Comparison of ENCODE assay signal across 10 mouse cellular contexts in genomic region chr5:121115391-121116157, GRCm38 (mm10).
DNase-seq lines count a peak whose midpoint lies in the region; ATAC-seq lines count a peak whose summit lies in the region.
"Had no signal": no experiment of that assay in that cellular context is flagged by ENCODE, and none has a peak within 500 bp of the region (broad histone marks: within the 10 kb centered on the region; RNA-seq: fewer than 3 reads in every experiment).

No protein-coding gene starts in this region.

- H3K4me3 ChIP-seq in heart, embryonic 15.5 days, result no peak overlapping the region
- no peak overlapping the region for H3K4me3 ChIP-seq in hindbrain, embryonic 13.5 days
- H3K4me3 ChIP-seq: erythroblast, embryonic 14.5 days; liver, embryonic 15.5 days had no signal

- 63% methylated on average over 8 of the region's 8 CpGs for WGBS in heart, embryonic 15.5 days
- WGBS in hindbrain, embryonic 13.5 days, result 30% methylated on average over 8 of the region's 8 CpGs

- intact Hi-C loops in heart, postnatal 10 days (cut with DNase I), result no loop called here

- peaks cover 12% of the 10 kb centered on the region for H3K4me1 ChIP-seq in heart, embryonic 15.5 days (replicated peaks)
- H3K4me1 ChIP-seq in hindbrain, embryonic 13.5 days (replicated peaks), result peaks cover 51% of the 10 kb centered on the region
- H3K4me1 ChIP-seq: liver, embryonic 15.5 days had no signal

- H3K27me3 ChIP-seq in heart, embryonic 15.5 days, result no peaks in the 10 kb centered on the region
- H3K27me3 ChIP-seq in hindbrain, embryonic 13.5 days, result no peaks in the 10 kb centered on the region
- H3K27me3 ChIP-seq: liver, embryonic 15.5 days had no signal

- no peak overlapping the region for H3K27ac ChIP-seq in heart, embryonic 15.5 days
- peak overlapping the region; percentile 96 for H3K27ac ChIP-seq in hindbrain, embryonic 13.5 days
- H3K27ac ChIP-seq: liver, embryonic 15.5 days had no signal

- no peaks in the 10 kb centered on the region for H3K9me3 ChIP-seq in heart, embryonic 15.5 days (replicated peaks)
- no peaks in the 10 kb centered on the region for H3K9me3 ChIP-seq in hindbrain, embryonic 13.5 days
- H3K9me3 ChIP-seq: liver, embryonic 15.5 days had no signal

- H3K36me3 ChIP-seq in heart, embryonic 15.5 days, result no peaks in the 10 kb centered on the region
- no peaks in the 10 kb centered on the region for H3K36me3 ChIP-seq in hindbrain, embryonic 13.5 days
- H3K36me3 ChIP-seq: liver, embryonic 15.5 days had no signal

- H3K9ac ChIP-seq in heart, embryonic 15.5 days, result no peak overlapping the region
- H3K9ac ChIP-seq in hindbrain, embryonic 13.5 days, result peak overlapping the region; percentile 35; the same call in 1 of the 2 replicates
- H3K9ac ChIP-seq: liver, embryonic 15.5 days had no signal

- 0 out of 2 replicates have a peak, but pooled peaks have one; percentile 2 for ATAC-seq in heart, embryonic 15.5 days (replicated peaks; ENCODE audit: insufficient number of reproducible peaks, insufficient read depth, low FRiP score, low read depth)
- ATAC-seq in hindbrain, embryonic 13.5 days (ENCODE audit: low FRiP score), result peak; percentile 83

- DNase-seq in heart, adult 11 months, result no peak
- peak; percentile 71 for DNase-seq in mesoderm, embryonic 11.5 days (ENCODE audit: low read depth, low spot score)
- DNase-seq in right cerebral cortex, postnatal 25 days, result peak; percentile 46
- no peak for DNase-seq in lung, postnatal 10 days
- DNase-seq in gastrocnemius, adult 8-10 months (ENCODE audit: low spot score in 2 of 2), result no peak
- DNase-seq in heart, postnatal 10 days, result no peak

- H3K4me2 ChIP-seq in heart, embryonic 15.5 days, result no peak overlapping the region
- H3K4me2 ChIP-seq in hindbrain, embryonic 13.5 days, result peak overlapping the region; percentile 27
- H3K4me2 ChIP-seq: liver, embryonic 15.5 days had no signal

Comparison
In these comparisons a context has a peak if more than half of its experiments do, and no peak if none do; other contexts are left out.
1. DNase-seq: peak in mesoderm, embryonic 11.5 days (single experiment) and right cerebral cortex, postnatal 25 days (single experiment); none in heart, adult 11 months (single experiment), lung, postnatal 10 days (single experiment), gastrocnemius, adult 8-10 months (0 of 2) and heart, postnatal 10 days (0 of 2).